In the genomic region with DNA sequence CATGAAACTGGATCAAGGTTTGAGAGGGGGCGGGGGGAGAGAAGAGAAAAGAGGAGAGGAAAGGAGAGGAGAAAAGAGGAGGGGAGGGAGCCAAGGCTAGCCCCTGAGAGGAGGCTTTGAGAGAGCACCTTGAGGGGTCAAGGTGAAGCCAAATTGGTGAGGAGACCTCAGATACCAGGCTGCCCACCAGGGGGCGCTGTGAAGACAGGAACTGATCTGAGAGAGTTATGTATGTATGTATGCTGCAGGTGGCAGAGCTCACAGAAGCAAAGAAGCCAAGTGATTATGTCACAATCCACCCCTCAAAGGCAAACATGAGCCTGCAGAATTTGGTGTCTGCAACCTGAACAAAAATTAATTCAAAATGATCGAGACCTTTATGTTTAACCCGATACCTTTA, we compare ENCODE assay signal across 8 mouse cellular contexts. TPM values are rescaled to one million over a fixed set of nuclear protein-coding genes. Genes with fewer than 3 reads are reported as not detected.
DNase-seq lines count a peak whose midpoint lies in the region; ATAC-seq and TF ChIP-seq lines count a peak whose summit lies in the region.

No protein-coding gene starts in this region.

- H3K4me1 ChIP-seq in kidney, embryonic 15.5 days = no peaks in the 10 kb centered on the region
- H3K4me1 ChIP-seq in kidney, adult 2 months (ENCODE audit: control insufficient read depth, insufficient read depth, low read length) = no peaks in the 10 kb centered on the region; the same call in 1 of the 2 replicates
- H3K4me1 ChIP-seq in limb, embryonic 10.5 days = no peaks in the 10 kb centered on the region

- no peak overlapping the region for H3K4me2 ChIP-seq in kidney, embryonic 15.5 days

- no peak overlapping the region for H3K27ac ChIP-seq in kidney, embryonic 15.5 days
- H3K27ac ChIP-seq in gastrocnemius, adult 2 months = no peak overlapping the region
- no peak overlapping the region for H3K27ac ChIP-seq in kidney, adult 2 months (ENCODE audit: insufficient read depth, low read depth, low read length)
- no peak overlapping the region for H3K27ac ChIP-seq in limb, embryonic 10.5 days

- no peak for TF ChIP-seq POLR2A in kidney, adult 2 months (IDR thresholded peaks at IDR 0.05; ENCODE audit: low read depth, low read length)

- H3K27me3 ChIP-seq in kidney, embryonic 15.5 days = no peaks in the 10 kb centered on the region
- H3K27me3 ChIP-seq in kidney, adult 2 months (replicated peaks; ENCODE audit: control insufficient read depth, insufficient read depth, low read length) = no peaks in the 10 kb centered on the region
- no peaks in the 10 kb centered on the region for H3K27me3 ChIP-seq in limb, embryonic 10.5 days (ENCODE audit: low read depth, poor library complexity, severe bottlenecking)
- H3K27me3 ChIP-seq in splenic B cell, adult 2 months (ENCODE audit: control insufficient read depth, insufficient read depth, low read length, poor library complexity, severe bottlenecking) = no peaks in the 10 kb centered on the region

- no peaks in the 10 kb centered on the region for H3K9me3 ChIP-seq in kidney, embryonic 15.5 days (replicated peaks)
- no peaks in the 10 kb centered on the region for H3K9me3 ChIP-seq in limb, embryonic 10.5 days (replicated peaks)

- DNase-seq in kidney, adult 11 months = peak; percentile 75
- peak; percentile 94 to 98 for DNase-seq in cerebellum, postnatal 14 days
- DNase-seq in gastrocnemius, adult 2 months = peak; percentile 88
- DNase-seq in kidney, adult 2 months = peak; percentile 86
- peak; percentile 94 for DNase-seq in limb, embryonic 10.5 days (ENCODE audit: low spot score)
- DNase-seq in splenic B cell, adult 2 months (ENCODE audit: low read depth, low spot score) = peak; percentile 92

- no peak overlapping the region for H3K9ac ChIP-seq in kidney, embryonic 15.5 days

- 64% methylated on average over 4 of the region's 4 CpGs for WGBS in kidney, embryonic 15.5 days
- 57% methylated on average over 4 of the region's 4 CpGs for WGBS in kidney, adult 2 months
- WGBS in limb, embryonic 10.5 days = 65% methylated on average over 4 of the region's 4 CpGs

- no peak overlapping the region for H3K4me3 ChIP-seq in kidney, embryonic 15.5 days (replicated peaks)
- H3K4me3 ChIP-seq in gastrocnemius, adult 2 months = no peak overlapping the region
- H3K4me3 ChIP-seq in kidney, adult 2 months (ENCODE audit: insufficient read depth, low read depth, low read length) = no peak overlapping the region
- no peak overlapping the region for H3K4me3 ChIP-seq in limb, embryonic 10.5 days

- ATAC-seq in kidney, embryonic 15.5 days (replicated peaks; ENCODE audit: low FRiP score) = no peak
- peak; percentile 95 for ATAC-seq in monocyte, adult 5-6 weeks (replicated peaks; ENCODE audit: insufficient number of reproducible peaks, low FRiP score, low TSS enrichment, poor library complexity, severe bottlenecking)

- peaks cover 77% of the 10 kb centered on the region for H3K36me3 ChIP-seq in kidney, embryonic 15.5 days
- peaks cover 3% of the 10 kb centered on the region; the same call in 1 of the 2 replicates for H3K36me3 ChIP-seq in kidney, adult 2 months (ENCODE audit: control insufficient read depth, insufficient read depth, low read length)
- H3K36me3 ChIP-seq in limb, embryonic 10.5 days = peaks cover 95% of the 10 kb centered on the region
- H3K36me3 ChIP-seq in splenic B cell, adult 2 months (ENCODE audit: control insufficient read depth, insufficient read depth, low read length, poor library complexity, severe bottlenecking) = peaks cover 21% of the 10 kb centered on the region

- intact Hi-C loops in gastrocnemius, adult 2 months (cut with DNase I) = loop anchor here (1.0 kb wide), 1 partner anchor 44 kb away; no protein-coding TSS in a partner anchor

- peak; percentile 97 for TF ChIP-seq CTCF in gastrocnemius, adult 2 months (IDR thresholded peaks at IDR 0.05)
- TF ChIP-seq CTCF in kidney, adult 2 months (conservative IDR thresholded peaks at IDR 0.05; ENCODE audit: insufficient read depth, insufficient read length, low read depth, low read length) = peak; percentile 90

RNA-seq across cellular contexts. Expression of a gene that starts 27.0 kb away (rescaled TPM):
- 107 and 112 TPM in 2 replicates for polyA plus RNA-seq in kidney, embryonic 15.5 days (2015; fragmentation: Nextera tagmentation; extraction: Ambion mirVana)
- 10 to 100 TPM; 49.0 to 51.9 TPM for total RNA-seq in gastrocnemius, adult 2 months (2021)
- 111 and 134 TPM in 2 replicates for polyA plus RNA-seq in kidney, adult 2 months (2012; rRNA removed)
- 153 and 158 TPM in 2 replicates for polyA plus RNA-seq in limb, embryonic 10.5 days (2016; fragmentation: Nextera tagmentation; extraction: Ambion mirVana)
- total RNA-seq in monocyte, adult 5-6 weeks (2017) = 45.1 to 61.2 TPM (median 45.8 TPM) in 3 replicates

RNA-seq across cellular contexts. Expression of a gene that starts 31.0 kb away (rescaled TPM):
- 37.2 and 39.4 TPM in 2 replicates for polyA plus RNA-seq in kidney, embryonic 15.5 days (2015; fragmentation: Nextera tagmentation; extraction: Ambion mirVana)
- total RNA-seq in gastrocnemius, adult 2 months (2021) = 10 to 100 TPM in 1 of 2 experiments, 1 to 10 TPM in 1; 8.0 to 10.8 TPM
- polyA plus RNA-seq in kidney, adult 2 months (2012; rRNA removed) = 21.0 and 27.4 TPM in 2 replicates
- 36.1 and 37.7 TPM in 2 replicates for polyA plus RNA-seq in limb, embryonic 10.5 days (2016; fragmentation: Nextera tagmentation; extraction: Ambion mirVana)
- 42.7 to 88.2 TPM (median 44.6 TPM) in 3 replicates for total RNA-seq in monocyte, adult 5-6 weeks (2017)
